Mouse (Mus musculus): ENCODE measurements at regions not wholly inside any gene's neighbourhood (a gene's known extent, or its start where the extent isn't known, plus 50 kb on each side); places are given as distances from the start of the nearest gene placed in this dataset.
"Not testable (repeated sequence)": the region's sequence is repeated elsewhere in the genome, so short reads cannot be mapped to it uniquely, and the experiment has no call there.

DNA sequence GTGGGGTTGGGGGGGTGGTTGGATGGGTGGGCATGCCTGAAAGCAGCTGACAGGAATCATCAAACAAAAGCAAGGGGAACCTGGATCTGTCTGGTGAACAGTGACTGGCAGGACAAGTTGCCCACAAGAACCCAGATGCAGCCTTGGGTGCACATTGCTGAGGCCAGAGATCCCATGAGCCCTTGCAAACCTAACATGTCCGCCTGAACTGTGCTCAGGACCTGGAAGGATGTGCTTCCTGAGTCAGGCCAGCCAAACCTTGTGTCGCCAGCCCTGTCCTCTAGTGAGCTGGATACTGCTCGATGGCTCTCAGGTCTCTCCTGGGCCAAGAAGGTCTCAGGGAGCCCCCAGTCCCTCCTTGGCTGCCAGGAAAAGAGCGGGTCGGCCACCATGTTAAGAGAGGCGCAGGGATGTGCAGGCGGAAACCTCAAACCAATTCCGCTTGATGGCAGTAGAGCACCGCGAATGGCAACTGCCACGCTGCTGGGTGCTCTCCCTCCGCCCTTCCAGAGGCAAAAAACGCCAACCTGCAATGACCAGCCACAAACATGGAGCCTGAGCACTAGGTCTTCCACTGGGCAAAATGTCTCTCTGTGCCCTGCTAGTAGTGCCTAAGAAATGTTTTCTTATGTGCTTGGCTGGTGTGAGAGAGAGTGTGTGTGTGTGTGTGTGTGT, 140.2 kb downstream of the Pls3 start:
- DNase-seq (ENCODE audit: low spot score) = not testable (repeated sequence)

DNA sequence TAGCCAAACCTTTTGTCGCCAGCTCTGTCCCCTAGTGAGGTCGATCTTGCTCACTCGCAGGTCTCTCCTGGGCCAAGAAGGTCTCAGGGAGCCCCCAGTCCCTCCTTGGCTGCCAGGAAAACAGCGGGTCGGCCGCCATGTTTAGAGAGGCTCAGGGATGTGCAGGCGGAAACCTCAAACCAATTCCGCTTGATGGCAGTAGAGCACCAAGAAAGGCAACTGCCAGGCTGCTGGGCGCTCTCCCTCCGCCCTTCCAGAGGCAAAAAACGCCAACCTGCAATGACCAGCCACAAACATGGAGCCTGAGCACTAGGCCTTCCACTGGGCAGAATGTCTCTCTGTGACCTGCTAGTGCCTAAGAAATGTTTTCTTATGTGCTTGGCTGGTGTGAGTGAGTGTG, 141.3 kb downstream of the Pls3 start:
- not testable (repeated sequence) for DNase-seq (ENCODE audit: low spot score)

DNA sequence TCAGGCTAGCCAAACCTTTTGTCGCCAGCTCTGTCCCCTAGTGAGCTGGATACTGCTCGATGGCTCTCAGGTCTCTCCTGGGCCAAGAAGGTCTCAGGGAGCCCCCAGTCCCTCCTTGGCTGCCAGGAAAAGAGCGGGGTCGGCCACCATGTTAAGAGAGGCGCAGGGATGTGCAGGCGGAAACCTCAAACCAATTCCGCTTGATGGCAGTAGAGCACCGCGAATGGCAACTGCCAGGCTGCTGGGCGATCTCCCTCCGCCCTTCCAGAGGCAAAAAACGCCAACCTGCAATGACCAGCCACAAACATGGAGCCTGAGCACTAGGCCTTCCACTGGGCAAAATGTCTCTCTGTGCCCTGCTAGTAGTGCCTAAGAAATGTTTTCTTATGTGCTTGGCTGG, 145.2 kb downstream of the Pls3 start:
- not testable (repeated sequence) for DNase-seq (ENCODE audit: low spot score)

DNA sequence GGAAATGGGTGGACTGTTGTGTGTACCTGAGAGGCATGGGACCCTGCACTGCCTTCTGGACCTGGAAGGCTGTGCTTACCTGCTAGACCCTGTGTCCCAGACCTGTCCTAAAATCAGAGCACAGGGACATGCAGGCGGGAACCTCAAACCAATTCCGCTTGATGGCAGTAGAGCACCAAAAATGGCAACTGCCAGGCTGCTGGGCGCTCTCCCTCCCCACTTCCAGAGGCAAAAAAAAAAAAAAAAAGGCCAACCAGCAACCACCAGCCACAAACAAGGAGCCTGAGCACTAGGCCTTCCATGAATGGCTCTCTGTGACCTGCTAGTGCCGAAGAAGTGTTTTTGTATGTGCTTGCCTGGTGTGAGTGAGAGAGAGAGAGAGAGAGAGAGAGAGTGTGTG, 146.5 kb downstream of the Pls3 start:
- no peak for DNase-seq (ENCODE audit: low spot score)

DNA sequence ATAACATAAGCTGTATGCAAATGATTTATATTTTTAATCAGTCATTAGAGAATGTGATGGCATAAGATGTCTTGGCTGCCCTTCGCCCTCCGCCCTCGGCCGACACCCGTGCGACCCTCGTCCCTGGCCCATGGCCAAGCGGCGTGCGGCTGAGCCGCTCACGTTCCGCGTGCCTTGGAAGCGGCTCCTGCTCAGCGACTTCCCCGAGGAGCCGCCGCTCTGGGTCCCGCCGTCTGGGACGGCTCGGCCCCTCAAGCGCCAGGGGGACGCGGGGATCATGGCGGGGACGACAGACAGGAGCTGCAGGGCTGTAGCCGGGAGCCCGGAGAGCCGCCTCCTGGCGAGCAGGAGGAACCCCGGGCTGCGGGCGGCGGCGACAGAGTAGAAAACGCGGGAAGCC, 145.5 kb upstream of the Rab39b start:
- not testable (repeated sequence) for DNase-seq (ENCODE audit: low spot score)

DNA sequence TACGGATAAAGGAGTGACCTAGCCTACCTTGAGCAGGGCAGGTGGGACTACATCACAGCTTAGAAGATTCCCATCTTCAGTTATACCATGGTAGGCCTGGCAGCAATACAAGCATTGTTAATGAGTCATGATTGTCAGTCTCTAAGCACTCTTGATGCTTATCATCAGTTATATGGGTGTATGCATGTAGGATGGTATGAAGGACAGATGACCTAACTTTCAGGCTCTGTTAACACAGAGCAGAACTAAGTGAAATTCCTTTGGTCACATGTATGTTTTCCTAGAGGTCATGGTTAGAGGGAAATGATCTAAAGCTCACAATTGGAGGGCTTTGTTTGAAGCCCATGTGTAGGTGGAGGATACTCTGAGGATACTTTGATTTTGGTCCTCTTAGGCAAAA, 121.9 kb upstream of the Rab39b start:
- DNase-seq (ENCODE audit: low spot score) = no peak

DNA sequence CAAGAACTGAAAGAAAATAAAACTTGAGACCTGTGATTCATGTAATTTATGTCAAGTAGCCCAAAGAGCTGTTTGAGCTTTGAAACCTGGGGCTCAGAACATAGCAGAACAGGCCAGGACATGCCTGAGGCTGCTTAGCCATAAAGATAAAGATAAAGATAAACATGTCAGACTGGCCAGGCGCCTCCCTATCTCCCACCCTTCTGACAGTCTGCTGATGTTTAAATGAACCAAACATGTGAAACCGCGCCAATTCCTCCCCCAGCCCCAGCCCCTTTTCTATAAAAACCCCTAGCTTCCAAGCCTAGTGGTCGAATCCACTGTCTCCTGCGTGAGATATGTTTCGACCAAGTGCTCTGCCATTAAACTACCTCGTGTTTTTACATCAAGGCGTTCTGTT, 97.2 kb upstream of the Rab39b start:
- not testable (repeated sequence) for DNase-seq (ENCODE audit: low spot score)

DNA sequence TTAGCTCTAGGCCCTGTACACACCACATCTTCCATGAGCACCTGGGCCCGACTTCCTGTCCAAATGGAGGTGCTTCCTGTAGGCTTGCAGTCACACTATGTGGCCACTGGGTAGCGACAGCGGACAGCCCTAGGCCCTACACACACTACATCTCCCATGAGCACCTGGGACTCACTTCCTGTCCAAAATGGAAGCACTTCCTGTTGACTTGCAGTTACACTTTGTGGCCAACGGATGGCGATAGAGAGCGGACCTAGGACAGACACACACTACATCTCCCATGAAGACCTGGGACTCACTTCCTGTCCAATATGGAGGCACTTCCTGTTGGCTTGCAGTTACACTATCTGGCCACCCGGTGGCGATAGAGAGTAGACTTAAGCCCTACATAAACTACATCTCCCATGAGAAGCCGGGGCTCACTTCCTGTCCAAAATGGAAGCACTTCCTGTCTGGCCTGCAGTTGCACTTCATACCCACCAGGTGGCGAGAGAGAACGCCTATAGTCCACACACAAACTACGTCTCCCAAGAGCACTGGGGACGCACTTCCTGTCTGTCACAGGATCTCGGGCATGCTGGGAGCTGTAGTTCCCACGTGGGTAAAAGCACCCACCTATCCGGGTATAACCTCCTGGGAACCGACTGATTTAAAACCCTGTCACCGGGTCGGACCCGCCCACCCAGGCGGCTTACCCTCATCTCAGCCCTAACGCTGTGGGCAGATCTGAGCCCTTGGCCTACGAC, 96.1 kb upstream of the Rab39b start:
- peak; percentile 96 for DNase-seq (ENCODE audit: low spot score)

DNA sequence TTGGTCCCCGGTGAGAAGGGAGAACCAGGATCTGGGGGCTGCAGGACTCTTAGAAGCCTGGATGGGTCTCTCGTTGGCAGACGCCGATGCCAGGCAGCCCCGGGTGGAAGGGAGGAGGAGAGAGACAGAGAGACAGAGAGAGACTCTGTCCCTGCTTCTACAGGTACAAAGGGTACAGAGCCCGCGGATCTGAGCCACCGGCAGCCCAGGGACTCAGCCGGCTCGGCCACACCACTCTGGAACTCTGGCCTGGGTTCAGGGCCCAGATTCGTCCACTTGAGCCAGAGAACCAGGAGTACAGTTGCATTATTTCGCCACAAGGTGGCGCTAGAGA, 95.5 kb upstream of the Rab39b start:
- DNase-seq (ENCODE audit: low spot score) = no peak

DNA sequence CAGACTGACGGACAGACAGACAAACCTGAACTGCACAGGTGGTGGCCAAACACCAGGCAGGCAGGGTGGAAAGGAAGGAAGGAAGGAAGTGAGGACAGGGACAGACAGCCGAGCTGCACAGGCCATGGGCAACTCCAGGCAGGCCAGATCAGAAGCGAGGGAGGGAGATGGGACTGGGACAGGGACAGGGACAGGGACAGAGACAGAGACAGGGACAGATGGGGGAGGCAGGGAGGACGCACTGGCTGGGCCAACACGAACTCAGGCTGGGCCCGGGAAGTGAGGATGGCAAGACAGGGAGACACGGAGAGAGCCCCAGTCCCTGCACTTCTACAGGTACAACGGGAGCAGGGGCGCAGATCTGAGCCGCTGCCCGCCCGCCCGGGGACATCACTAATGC, 94.9 kb upstream of the Rab39b start:
- DNase-seq (ENCODE audit: low spot score) = no peak

DNA sequence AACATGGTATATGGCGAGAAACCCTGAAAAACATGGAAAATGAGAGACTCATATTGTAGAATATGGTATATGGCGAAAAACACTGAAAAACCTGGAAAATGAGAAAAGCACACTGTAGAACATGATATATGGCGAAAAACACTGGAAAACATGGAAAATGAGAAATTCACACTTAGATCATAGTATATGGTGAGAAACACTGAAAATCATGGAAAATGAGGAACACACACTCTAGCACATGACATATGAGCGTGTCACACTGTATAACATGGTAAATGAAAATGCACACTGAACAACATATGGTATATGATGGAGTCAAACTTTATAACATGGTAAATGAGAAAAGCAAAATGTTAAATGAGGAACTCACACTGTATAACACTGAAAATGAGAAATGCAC, 89.6 kb upstream of the Rab39b start:
- DNase-seq (ENCODE audit: low spot score) = no peak

DNA sequence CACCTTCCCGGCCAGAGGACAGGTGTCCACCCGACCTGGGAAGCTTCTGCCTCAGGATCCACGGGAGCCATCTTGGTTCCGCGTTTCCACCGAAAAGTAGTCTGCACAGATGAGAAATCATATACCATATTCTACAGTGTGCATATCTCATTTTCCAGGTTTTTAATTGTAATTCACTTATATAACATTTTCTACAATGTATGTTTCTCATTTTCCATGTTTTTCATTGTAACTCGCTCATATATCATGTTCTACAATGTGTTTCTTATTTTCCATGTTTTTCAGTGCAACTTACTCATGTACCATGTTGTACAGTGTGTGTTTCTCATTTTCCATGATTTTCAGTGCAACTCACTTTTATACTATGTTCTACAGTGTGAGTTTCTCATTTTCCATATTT, 65.4 kb upstream of the Rab39b start:
- no peak for DNase-seq (ENCODE audit: low spot score)

All from gastrocnemius, adult 18-20 months (tissue).